Mouse (Mus musculus) midbrain, postnatal 0 days (tissue): ENCODE results near the gene Dnajc2. TPM values are rescaled to one million over a fixed set of nuclear protein-coding genes. Genes with fewer than 3 reads are reported as not detected.

ENCODE experiments used
- ATAC-seq: fragments of 200-750 bp; cut with Nextera tagmentation; 2 replicates; pipeline ENCODE4 v1.8.0; 2017; ENCODE audit warnings: moderate number of reproducible peaks, mild to moderate bottlenecking, moderate TSS enrichment, moderate library complexity; ENCODE audit not compliant: low FRiP score
- DNase-seq: peaks from one replicate; pipeline ENCODE4 v3.0.0-alpha.2; 2015; ENCODE audit warnings: low spot score
- H3K27ac ChIP-seq: fragments of 300-500 bp; sonication (generic); 2 replicates; pipeline ENCODE4 v1.5.1; 2014; ENCODE audit warnings: low read depth, mild to moderate bottlenecking, low read length, mixed read lengths
- H3K27me3 ChIP-seq: fragments of 300-500 bp; sonication (generic); 2 replicates; pipeline ENCODE4 v1.6.1; 2014; ENCODE audit warnings: low read length, control low read depth, mixed read lengths; ENCODE audit not compliant: insufficient read depth
- H3K36me3 ChIP-seq: fragments of 300-500 bp; sonication (generic); 2 replicates; pipeline ENCODE4 v1.6.1; 2014; ENCODE audit warnings: low read length, control low read depth, mixed read lengths; ENCODE audit not compliant: insufficient read depth
- H3K4me1 ChIP-seq: fragments of 300-500 bp; sonication (generic); 2 replicates; pipeline ENCODE4 v1.6.1; 2014; ENCODE audit warnings: mild to moderate bottlenecking, control low read depth, antibody characterized with exemption, low read length, mixed read lengths; ENCODE audit not compliant: insufficient read depth
- H3K4me2 ChIP-seq: fragments of 300-500 bp; sonication (generic); 2 replicates; pipeline ENCODE4 v1.6.1; 2014; ENCODE audit warnings: low read depth, mild to moderate bottlenecking, low read length, mixed read lengths; ENCODE audit not compliant: poor library complexity, severe bottlenecking
- H3K4me3 ChIP-seq: fragments of 300-500 bp; sonication (generic); 2 replicates; pipeline ENCODE4 v1.5.1; 2014; ENCODE audit warnings: low read depth, mild to moderate bottlenecking, low read length, moderate library complexity
- H3K9ac ChIP-seq: fragments of 300-500 bp; sonication (generic); replicated peaks from 2 replicates; pipeline ENCODE4 v1.6.1; 2014; ENCODE audit warnings: mild to moderate bottlenecking, low read length, moderate library complexity, mixed read lengths; ENCODE audit not compliant: poor library complexity, severe bottlenecking
- H3K9me3 ChIP-seq: fragments of 300-500 bp; sonication (generic); 2 replicates; pipeline ENCODE4 v1.6.1; 2016; ENCODE audit warnings: low read length, control low read depth
- CTCF ChIP-seq: IDR thresholded peaks from 2 replicates; pipeline ENCODE4 v1.5.1; 2016; ENCODE audit warnings: antibody characterized with exemption, mild to moderate bottlenecking
- WGBS: fragments of 180-500 bp; shearing (Covaris S2); extraction: QIAGEN DNeasy Blood & Tissue Kit; methylation state at CpG from one replicate; pipeline ENCODE4 v1.1.7; 2014; 5-methylcytosine and 5-hydroxymethylcytosine counted together
- polyA plus RNA-seq: library from polyadenylated mRNA; unstranded; fragments of >200 nt; fragmentation: Nextera tagmentation; extraction: Ambion mirVana; gene quantifications from 2 replicates; pipeline ENCODE4 v1.2.1, GENCODE M21; 2015
- total RNA-seq: library from RNA; depleted of rRNA; stranded (reverse); fragments of >200 nt; gene quantifications from 2 replicates; pipeline ENCODE4 v1.2.3, GENCODE M21; 2014

Gene Dnajc2
- total and polyA plus RNA-seq, 2 experiments from 2014 or later, result 21.3 to 71.8 TPM

- no peaks in the 10 kb centered on the region for H3K9me3 ChIP-seq
- H3K4me2 ChIP-seq, result no peak overlapping the region
- 72% methylated on average over 10 of the region's 10 CpGs for WGBS
- H3K27ac ChIP-seq, result no peak overlapping the region
- no peak overlapping the region for H3K9ac ChIP-seq
- no peak overlapping the region for H3K4me3 ChIP-seq
- no peak for ATAC-seq
- no peak for DNase-seq
- no peaks in the 10 kb centered on the region for H3K36me3 ChIP-seq
- H3K27me3 ChIP-seq, result no peaks in the 10 kb centered on the region
- no peaks in the 10 kb centered on the region for H3K4me1 ChIP-seq
- no peak for TF ChIP-seq CTCF
These were observed 25.9 kb upstream of the Dnajc2 start for GRCm38 (mm10) chr5:21810924-21811323.

GRCm38 (mm10) chr5:21804837-21805236 is 19.8 kb upstream of the Dnajc2 start:
- no peaks in the 10 kb centered on the region for H3K9me3 ChIP-seq
- no peak overlapping the region for H3K4me2 ChIP-seq
- no peak for ATAC-seq
- 82% methylated on average over 4 of the region's 4 CpGs for WGBS
- no peaks in the 10 kb centered on the region for H3K4me1 ChIP-seq
- H3K9ac ChIP-seq, result no peak overlapping the region
- TF ChIP-seq CTCF, result no peak
- H3K27me3 ChIP-seq, result no peaks in the 10 kb centered on the region
- H3K27ac ChIP-seq, result no peak overlapping the region
- DNase-seq, result no peak
- no peak overlapping the region for H3K4me3 ChIP-seq
- H3K36me3 ChIP-seq, result peaks cover 22% of the 10 kb centered on the region

- no peak overlapping the region for H3K9ac ChIP-seq
- H3K4me2 ChIP-seq, result no peak overlapping the region
- H3K27ac ChIP-seq, result no peak overlapping the region
- no peak overlapping the region for H3K4me3 ChIP-seq
- no peak for TF ChIP-seq CTCF
- H3K9me3 ChIP-seq, result no peaks in the 10 kb centered on the region
- H3K4me1 ChIP-seq, result no peaks in the 10 kb centered on the region
- ATAC-seq (no peak), DNase-seq (peak; percentile 10)
- H3K27me3 ChIP-seq, result no peaks in the 10 kb centered on the region
- H3K36me3 ChIP-seq, result peaks cover 32% of the 10 kb centered on the region
- 88% methylated on average over 12 of the region's 12 CpGs for WGBS
These were observed 18.7 kb upstream of the Dnajc2 start for GRCm38 (mm10) chr5:21803691-21804188.

DNA sequence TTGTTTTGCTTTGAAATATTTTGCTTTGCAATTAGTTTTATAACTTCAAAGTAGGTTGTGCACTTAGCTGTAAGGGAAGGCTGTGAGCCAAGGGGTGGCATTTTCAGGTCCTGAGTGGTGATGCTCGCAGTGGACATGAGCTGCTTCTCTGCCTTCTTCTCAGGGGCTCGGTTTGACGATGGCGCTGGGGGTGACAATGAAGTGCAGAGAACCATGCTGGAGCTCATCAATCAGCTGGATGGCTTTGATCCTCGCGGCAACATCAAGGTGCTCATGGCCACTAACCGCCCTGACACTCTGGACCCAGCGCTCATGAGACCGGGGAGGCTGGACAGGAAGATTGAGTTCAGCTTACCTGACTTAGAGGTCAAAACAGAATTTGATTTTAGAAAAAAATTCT is 17.9 kb upstream of the Dnajc2 start:
- DNase-seq (no peak), ATAC-seq (no peak)
- H3K4me1 ChIP-seq, result no peaks in the 10 kb centered on the region
- WGBS, result 95% methylated on average over 9 of the region's 9 CpGs
- no peak overlapping the region for H3K4me2 ChIP-seq
- H3K27ac ChIP-seq, result no peak overlapping the region
- no peak overlapping the region for H3K9ac ChIP-seq
- TF ChIP-seq CTCF, result no peak
- H3K27me3 ChIP-seq, result no peaks in the 10 kb centered on the region
- no peaks in the 10 kb centered on the region for H3K9me3 ChIP-seq
- H3K36me3 ChIP-seq, result peaks cover 32% of the 10 kb centered on the region
- H3K4me3 ChIP-seq, result no peak overlapping the region

DNA sequence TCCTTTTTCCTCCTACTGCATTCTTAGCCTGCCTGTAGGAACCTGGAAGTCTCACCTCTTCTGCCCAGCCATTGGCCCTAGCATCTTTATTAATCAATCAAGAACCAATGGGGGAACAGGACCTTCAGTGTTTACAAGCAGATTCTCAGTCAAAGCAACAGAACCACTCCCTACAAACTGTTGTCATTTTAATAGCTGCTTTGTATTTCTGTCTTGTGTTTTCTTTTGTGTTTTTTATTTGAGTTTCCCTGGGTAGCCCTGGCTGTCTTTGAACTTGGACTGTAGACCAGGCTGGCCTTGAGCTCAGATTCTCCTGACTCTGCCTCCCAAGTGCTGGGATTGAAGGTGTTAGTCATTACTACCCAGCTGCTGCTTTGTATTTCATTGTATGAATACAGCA is 7.1 kb upstream of the Dnajc2 start:
- no peak for ATAC-seq
- Histone ChIP-seq H3K9ac (no peak overlapping the region), H3K27ac (no peak overlapping the region), H3K27me3 (no peaks in the 10 kb centered on the region), H3K36me3 (peaks cover 8% of the 10 kb centered on the region), H3K4me1 (0 out of 2 replicates have a peak, but pooled peaks cover 16% of the 10 kb centered on the region), H3K4me2 (no peak overlapping the region), H3K9me3 (no peaks in the 10 kb centered on the region), H3K4me3 (no peak overlapping the region)
- DNase-seq, result no peak
- no peak for TF ChIP-seq CTCF

DNA sequence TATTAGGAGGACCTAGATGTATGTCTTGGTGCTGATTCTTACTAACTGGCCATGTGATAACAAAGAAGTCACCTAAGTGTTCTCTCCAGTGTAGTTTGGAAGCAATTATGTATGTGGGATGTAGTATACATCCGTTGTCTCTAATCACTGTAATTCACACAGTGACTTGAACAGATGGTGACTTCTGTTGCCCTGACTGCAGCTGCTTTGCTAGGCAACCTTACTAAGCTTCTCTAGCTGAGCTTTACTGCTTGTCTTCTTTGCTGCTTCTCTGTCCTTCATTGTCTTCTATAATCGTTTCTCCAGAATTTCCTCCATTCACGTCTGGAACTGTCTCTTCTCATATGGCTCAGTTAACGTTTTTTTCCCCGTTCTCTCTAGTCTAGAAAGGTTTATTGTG is 4.0 kb upstream of the Dnajc2 start:
- DNase-seq, result no peak
- Histone ChIP-seq H3K4me1 (0 out of 2 replicates have a peak, but pooled peaks cover 16% of the 10 kb centered on the region), H3K9me3 (no peaks in the 10 kb centered on the region), H3K4me2 (no peak overlapping the region), H3K27me3 (no peaks in the 10 kb centered on the region), H3K27ac (no peak overlapping the region), H3K4me3 (no peak overlapping the region), H3K36me3 (no peaks in the 10 kb centered on the region), H3K9ac (no peak overlapping the region)
- WGBS, result 64% methylated on average over 5 of the region's 5 CpGs
- no peak for TF ChIP-seq CTCF
- ATAC-seq, result no peak
